Mouse (Mus musculus): ENCODE data around the gene Rassf3. TPM values are rescaled to one million over a fixed set of nuclear protein-coding genes. Genes with fewer than 3 reads are reported as not detected.

Rassf3 gene
- total RNA-seq, 2 experiments from 2014 or later: 39.4 to 49.7 TPM

GRCm38 (mm10) chr10:121492608-121493315 is 16.6 kb upstream of the Rassf3 start:
- DNase-seq (ENCODE audit: low spot score in 2 of 2): no peak

GRCm38 (mm10) chr10:121489941-121490340 is 13.8 kb upstream of the Rassf3 start:
- no peak for DNase-seq (ENCODE audit: low spot score in 2 of 2)

- DNase-seq (ENCODE audit: low spot score in 2 of 2): peak in 1 of 2 experiments; percentile 42
These were observed 12.6 kb upstream of the Rassf3 start for GRCm38 (mm10) chr10:121488623-121489299.

- no peak for DNase-seq (ENCODE audit: low spot score in 2 of 2)
These were observed 11.6 kb upstream of the Rassf3 start for GRCm38 (mm10) chr10:121487716-121488115.

- DNase-seq (ENCODE audit: low spot score in 2 of 2): no peak
These were observed 10.2 kb upstream of the Rassf3 start for GRCm38 (mm10) chr10:121486350-121486749.

- DNase-seq (ENCODE audit: low spot score in 2 of 2): no peak
These were observed 7.2 kb upstream of the Rassf3 start for GRCm38 (mm10) chr10:121483364-121483763.

- DNase-seq (ENCODE audit: low spot score in 2 of 2): no peak
These were observed 5.0 kb upstream of the Rassf3 start for GRCm38 (mm10) chr10:121481141-121481540.

- DNase-seq (ENCODE audit: low spot score in 2 of 2): no peak
These were observed 3.8 kb upstream of the Rassf3 start for GRCm38 (mm10) chr10:121479987-121480386.

- DNase-seq (ENCODE audit: low spot score in 2 of 2): no peak
These were observed 1.3 kb upstream of the Rassf3 start for GRCm38 (mm10) chr10:121477433-121477832.

GRCm38 (mm10) chr10:121476968-121477337 is 806 bp upstream of the Rassf3 start:
- no peak for DNase-seq (ENCODE audit: low spot score in 2 of 2)

- no peak for DNase-seq (ENCODE audit: low spot score in 2 of 2)
These were observed 438 bp downstream of the Rassf3 start for GRCm38 (mm10) chr10:121475672-121476146.

- DNase-seq (ENCODE audit: low spot score in 2 of 2): no peak
These were observed 961 bp downstream of the Rassf3 start for GRCm38 (mm10) chr10:121475101-121475671.

GRCm38 (mm10) chr10:121474288-121474687 is 1.9 kb downstream of the Rassf3 start:
- DNase-seq (ENCODE audit: low spot score in 2 of 2): no peak

GRCm38 (mm10) chr10:121473723-121474215 is 2.4 kb downstream of the Rassf3 start:
- no peak for DNase-seq (ENCODE audit: low spot score in 2 of 2)

GRCm38 (mm10) chr10:121472593-121473217 is 3.4 kb downstream of the Rassf3 start:
- peak; percentile 28 to 43 for DNase-seq (ENCODE audit: low spot score in 2 of 2)

GRCm38 (mm10) chr10:121471570-121472197 is 4.5 kb downstream of the Rassf3 start:
- no peak for DNase-seq (ENCODE audit: low spot score in 2 of 2)

GRCm38 (mm10) chr10:121469625-121470024 is 6.5 kb downstream of the Rassf3 start:
- DNase-seq (ENCODE audit: low spot score in 2 of 2): no peak

GRCm38 (mm10) chr10:121468985-121469384 is 7.2 kb downstream of the Rassf3 start:
- no peak for DNase-seq (ENCODE audit: low spot score in 2 of 2)

- DNase-seq (ENCODE audit: low spot score in 2 of 2): no peak
These were observed 7.9 kb downstream of the Rassf3 start for GRCm38 (mm10) chr10:121468261-121468660.

- DNase-seq (ENCODE audit: low spot score in 2 of 2): no peak
These were observed 8.4 kb downstream of the Rassf3 start for GRCm38 (mm10) chr10:121467792-121468191.

- no peak for DNase-seq (ENCODE audit: low spot score in 2 of 2)
These were observed 9.1 kb downstream of the Rassf3 start for GRCm38 (mm10) chr10:121467016-121467415.
